Mouse (Mus musculus) regulatory T cell (primary cell): ENCODE measurements around the gene Sars.

ENCODE experiments used
- in situ Hi-C: fragments of 300-600 bp; cut with MboI, MseI; formaldehyde crosslinking; loops from one replicate; pipeline ENCODE4 v1.15.1; 2025; ENCODE audit warnings: high pct_unique_total_duplicates

Sars gene

DNA sequence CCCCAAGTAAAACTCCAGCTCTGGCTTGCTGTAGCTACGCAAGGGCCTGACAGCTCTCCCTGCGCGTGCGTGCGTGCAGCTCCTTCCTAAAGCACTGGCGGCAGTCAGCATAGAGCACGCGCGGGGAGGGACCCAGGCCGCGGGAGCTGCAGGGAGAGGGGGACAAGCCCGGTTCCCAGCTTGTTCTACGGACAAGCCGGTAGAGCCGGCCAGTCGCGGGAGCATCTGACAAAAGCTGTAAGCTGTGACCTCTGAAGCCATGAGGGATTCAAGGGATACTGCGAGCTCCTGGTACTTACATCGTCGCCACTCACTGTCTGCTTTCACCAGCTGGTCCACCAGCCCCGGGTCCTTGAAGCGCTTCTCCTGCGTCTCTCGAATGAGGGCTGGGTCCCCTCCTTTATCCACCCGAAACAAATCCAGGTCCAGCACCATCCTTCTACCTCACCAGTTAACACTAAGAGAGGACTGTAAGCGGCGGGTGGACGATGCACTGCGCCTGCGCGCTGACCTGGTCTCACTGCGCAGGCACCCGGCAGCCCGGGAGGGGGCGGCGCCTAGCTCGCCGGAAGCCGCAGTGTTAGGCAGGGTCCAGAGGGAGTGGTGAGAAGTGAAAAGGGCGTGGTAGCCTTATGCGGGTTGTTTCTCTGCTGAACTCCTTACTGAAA lies at the start of gene Sars:
Gene Sars, minus strand, starts transcription at position 512 of the 668 bp plus-strand sequence.
- in situ Hi-C loops = no loop called here

DNA sequence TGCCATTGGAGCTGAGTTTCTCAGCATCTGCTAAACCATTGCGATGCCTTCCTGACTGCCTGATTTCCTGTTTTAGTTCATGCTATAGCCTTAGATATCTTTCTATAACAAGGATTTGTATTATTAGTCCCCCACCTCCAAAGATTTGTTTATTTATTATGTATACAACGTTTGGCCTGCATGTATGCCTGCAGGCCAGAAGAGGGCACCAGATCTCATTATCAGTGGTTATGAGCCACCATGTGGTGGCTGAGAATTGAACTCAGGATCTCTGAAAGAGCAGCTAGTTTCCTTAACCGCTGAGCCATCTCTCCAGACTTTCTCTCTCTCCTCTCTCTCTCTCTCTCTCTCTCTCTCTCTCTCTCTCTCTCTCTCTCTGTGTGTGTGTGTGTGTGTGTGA lies 45.0 kb upstream of the Sars start:
- in situ Hi-C loops = no loop called here

GRCm38 (mm10) chr3:108484749-108485148 lies 39.7 kb upstream of the Sars start:
- in situ Hi-C loops = no loop called here

- in situ Hi-C loops = no loop called here
Observed at GRCm38 (mm10) chr3:108478800-108479199, 33.8 kb upstream of the Sars start.

DNA sequence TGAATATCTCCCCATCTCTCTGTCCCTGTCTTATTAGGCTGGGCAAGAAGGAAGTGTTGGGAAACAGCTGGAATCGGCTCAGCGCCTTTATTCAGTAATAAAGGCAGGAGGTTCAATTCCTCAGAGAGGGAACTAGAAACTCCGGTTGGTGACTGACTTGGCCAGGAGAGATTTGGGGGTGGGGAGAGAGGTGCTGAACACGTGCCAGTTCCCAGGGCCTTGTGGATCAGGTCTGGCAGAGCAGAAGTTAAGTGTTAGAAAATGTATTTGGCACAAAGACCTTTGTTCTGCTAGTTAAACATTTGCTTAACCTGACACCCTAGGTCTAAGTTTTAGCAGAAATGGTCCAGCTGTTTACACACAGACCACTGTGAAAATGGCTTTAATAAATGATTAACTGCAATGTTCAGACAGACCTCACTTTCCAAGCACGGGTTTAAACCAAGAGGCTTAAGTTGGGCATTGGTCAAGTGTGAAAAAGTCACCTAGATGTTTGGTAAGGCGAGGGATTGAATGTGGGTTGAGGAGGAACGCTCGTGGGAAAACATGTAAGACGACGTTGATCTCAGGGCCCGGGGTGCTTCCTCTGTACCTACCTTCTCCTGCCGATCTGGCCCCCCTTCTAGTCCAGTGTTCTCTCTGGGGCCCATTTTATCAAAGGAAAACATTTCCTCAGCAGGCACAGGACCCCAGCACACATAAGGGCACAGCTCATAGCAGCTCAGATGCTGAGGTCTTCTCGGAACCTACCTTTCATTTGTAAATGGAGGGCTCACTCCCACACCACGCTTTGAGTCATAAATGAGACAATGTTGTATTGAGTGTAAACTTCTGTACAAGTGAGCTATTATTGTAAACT lies 32.0 kb upstream of the Sars start:
- in situ Hi-C loops = no loop called here

DNA sequence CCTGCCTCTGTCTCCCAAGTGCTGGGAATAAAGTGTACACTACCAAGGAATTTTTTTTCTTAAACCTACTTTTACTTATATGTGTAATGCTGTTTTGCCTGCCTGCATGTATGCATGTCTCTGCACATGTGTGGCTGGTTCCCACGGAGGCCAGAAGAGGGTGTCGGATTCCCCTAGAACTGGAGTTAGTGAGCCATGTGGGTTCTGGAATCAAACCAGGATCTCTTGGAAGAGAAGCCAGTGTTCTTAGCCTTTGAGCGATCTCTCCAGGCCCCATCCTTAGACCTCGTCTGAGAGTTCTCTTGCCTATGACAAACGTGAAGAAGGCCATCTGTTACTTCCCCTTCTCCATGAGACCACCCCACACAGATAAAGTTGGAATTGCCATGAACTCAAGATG lies 30.5 kb upstream of the Sars start:
- in situ Hi-C loops = no loop called here

DNA sequence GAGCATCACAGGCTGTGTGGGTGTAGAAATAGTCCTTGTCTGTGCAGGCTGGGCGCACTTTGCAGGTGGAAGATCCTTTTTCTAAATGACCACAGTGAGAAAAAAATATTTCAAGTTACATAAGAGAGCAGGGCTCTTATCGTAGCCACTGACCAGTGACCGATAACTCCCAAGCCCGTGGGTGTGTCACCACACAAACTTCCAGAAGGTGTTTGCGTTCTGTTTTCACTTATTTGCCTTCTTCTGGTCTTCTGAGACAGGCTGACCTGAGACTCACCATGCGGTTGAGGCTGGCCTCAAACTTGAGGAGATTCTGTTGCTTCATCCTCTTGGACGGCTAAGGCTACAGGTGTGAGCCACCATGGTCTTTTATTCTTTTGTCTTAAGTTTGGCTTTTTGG lies 30.0 kb upstream of the Sars start:
- in situ Hi-C loops = no loop called here

DNA sequence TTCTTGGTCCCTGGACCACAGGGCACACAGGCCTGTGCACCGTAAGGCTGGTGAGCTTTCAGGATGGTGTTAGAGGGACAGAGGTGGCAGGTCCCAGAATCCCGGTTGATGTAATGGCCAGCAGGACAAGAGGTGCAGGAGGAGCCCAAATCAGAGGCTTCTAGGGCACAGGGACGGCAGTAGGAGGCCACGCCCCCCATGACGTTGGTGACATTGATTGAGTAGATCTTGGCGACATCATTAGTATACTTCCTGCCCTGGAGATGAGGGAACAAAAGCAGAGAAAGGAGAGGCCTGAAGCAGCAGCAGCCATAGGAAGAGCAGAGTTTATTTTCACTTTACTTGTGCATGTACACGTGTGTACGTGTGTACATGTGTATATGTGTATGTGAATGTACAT lies 22.8 kb upstream of the Sars start:
- in situ Hi-C loops = no loop called here

- in situ Hi-C loops = no loop called here
Observed at GRCm38 (mm10) chr3:108466425-108466824, 21.4 kb upstream of the Sars start.

DNA sequence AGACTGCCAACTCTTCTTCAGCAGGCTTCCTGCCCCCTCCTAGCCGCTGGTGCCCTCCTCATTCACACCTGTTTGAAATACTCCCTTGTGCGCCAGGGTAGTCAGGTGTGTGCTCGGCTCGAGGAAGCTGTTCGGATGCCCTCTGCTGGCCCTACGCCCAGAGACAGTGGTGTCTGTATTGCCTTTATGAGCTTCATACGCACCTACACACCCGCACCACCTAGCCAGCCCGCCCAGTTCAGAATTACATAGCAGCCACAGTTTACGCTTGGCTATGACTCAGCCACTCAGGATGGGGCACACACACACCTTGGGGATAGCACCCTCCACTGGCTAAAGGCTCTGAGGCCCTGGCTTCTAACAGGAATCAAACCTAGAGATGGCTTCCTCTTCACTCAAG lies 13.9 kb upstream of the Sars start:
- in situ Hi-C loops = no loop called here

DNA sequence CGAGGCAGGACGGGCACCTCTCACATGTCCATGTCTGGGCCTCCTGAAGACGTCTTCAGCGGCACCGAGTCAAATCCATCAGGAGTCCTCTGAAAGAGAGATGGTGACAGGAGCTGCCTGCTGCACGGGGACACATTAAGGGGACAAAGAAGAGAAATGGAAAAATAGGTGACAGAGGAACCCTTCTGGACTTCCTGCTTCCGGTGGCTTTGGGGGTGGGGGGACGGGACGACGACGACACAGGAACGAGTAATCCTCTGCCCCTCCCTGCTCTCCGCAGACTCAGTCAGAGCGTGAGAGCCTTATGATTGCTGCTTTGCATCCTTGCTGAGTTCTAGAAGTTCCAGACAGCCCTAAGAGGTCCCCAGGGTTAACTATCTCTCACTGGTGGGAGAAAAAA lies 13.4 kb upstream of the Sars start:
- in situ Hi-C loops = no loop called here

- in situ Hi-C loops = no loop called here
Observed at GRCm38 (mm10) chr3:108454172-108454571, 9.2 kb upstream of the Sars start.

DNA sequence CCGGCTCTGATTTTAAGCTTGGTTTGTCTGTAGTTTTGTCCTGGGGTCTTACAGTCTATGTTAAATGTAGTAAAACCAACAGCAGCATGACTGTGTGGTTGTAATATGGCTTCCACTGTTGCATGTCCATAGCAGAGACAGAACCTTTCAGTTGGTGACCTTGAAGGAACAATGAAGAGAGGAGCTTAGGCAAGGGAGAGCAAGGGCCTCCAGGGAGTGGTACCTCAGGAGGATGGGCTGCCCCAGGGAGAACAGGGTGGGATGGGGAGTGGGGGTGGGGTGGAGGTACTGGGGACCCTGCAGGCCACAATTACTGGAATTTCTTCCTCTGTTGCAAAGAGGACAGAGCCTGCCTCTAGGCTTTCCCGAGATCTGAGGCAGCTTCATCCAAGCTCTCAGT lies 7.0 kb upstream of the Sars start:
- in situ Hi-C loops = no loop called here

DNA sequence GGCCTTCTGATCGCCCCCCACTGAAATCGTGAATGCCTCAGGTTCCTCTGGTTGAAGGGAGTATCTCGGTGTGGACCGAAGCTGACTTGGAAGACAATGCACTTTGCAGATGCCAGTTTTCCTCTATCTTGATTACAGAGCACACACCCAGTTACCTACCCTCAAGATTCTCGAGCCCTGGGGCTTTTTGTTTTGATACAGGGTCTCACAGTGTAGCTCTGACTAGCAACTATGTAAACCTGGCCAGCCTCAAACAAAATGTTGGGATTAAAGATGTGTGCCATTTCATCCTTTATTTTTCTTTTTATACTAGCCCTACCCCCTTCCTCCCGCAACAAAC lies 327 bp upstream of the Sars start:
- in situ Hi-C loops = no loop called here

DNA sequence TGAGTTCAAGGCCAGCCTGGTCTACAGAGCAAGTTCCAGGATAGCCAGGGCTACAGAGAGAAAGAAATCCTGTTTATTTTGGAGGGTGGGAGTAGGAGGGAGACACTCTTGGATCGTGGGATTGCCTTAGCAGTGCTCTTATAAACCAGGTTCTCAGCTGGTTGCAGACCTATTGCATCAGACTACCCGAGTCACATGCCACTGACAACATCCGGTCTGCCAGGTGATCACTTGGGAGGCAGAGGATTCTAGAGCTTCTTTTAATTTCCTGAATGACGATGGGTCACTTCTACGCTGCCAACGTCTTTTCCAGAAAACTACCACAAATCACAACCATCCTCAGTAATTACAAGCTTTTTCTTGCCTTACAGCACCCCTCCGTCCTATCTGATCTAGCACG lies 980 bp downstream of the Sars start:
- in situ Hi-C loops = no loop called here

GRCm38 (mm10) chr3:108436380-108436714 lies 8.7 kb downstream of the Sars start:
- in situ Hi-C loops = no loop called here

DNA sequence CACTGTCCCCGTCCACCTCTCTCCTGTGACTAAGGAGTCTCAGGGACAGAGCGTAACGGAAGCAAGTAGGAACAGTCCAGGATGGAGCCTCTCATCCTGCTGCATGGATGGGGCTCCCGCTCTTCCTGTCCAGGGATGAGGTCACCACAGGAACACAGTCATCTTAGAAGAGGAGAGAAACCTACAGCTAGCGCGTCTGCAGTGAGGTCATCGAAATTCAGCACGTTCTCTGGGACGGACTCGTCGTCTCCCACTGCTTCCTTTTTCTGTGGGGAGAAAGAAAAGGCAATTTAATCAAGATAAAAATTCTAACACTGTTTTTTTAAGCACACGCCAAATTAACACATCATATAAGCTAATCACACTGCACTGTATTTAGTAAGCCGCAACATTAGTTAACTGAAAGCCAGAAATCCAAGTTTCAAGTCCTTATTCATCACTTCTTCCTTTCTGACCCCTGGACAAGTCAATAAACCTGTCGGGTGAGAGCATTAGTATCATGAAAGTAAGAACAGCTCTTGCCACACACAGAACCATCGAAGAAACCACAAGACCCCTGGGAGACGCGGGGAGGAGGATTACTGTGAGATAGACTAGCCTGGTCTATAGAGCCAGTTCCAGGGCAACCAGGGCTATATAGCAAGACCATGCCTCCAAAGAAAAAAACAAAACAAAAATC lies 9.2 kb downstream of the Sars start:
- in situ Hi-C loops = no loop called here

- in situ Hi-C loops = no loop called here
Observed at GRCm38 (mm10) chr3:108433881-108434495, 11.0 kb downstream of the Sars start.

- in situ Hi-C loops = no loop called here
Observed at GRCm38 (mm10) chr3:108433188-108433880, 11.7 kb downstream of the Sars start.

DNA sequence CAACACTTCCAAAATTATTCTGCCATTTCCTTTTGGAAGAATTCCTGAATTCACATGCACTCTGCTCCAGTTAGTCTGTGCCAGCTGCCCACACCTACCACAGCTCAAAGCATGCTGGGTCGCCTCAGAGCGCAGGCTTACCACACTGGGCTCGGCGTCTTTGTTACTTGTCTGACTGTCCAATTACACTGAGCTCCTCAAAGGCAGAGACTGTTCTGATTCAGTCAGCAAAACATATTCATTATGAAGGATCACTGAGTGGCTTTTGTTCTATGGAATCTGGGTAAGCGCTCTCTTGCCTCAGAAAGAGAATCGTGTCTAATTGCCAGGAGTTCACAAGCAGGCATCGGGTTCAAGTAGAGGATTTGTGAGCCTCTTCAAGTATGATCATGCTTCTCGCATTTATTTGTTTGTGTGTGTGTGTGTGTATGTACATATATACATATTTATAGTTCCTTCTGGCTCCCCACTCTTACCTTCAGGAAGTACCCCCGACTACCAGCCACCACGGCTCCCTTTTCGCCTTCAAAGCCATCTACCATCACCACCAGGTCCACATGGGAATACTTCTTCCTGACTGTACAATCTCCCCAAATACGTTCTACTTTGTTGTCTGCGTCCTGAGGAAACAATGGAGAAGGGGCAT lies 12.3 kb downstream of the Sars start:
- in situ Hi-C loops = no loop called here

- in situ Hi-C loops = no loop called here
Observed at GRCm38 (mm10) chr3:108425624-108426018, 19.4 kb downstream of the Sars start.
